Mouse (Mus musculus) intestine, embryonic 15.5 days (tissue): ENCODE measurements at regions not wholly inside any gene's neighbourhood (a gene's known extent, or its start where the extent isn't known, plus 50 kb on each side); places are given as distances from the start of the nearest gene placed in this dataset.

Experiments used
- ATAC-seq: fragments of 200-750 bp; cut with Nextera tagmentation; 2 replicates; pipeline ENCODE4 v1.8.0; 2017; ENCODE audit warnings: moderate TSS enrichment, moderate library complexity
- H3K27ac ChIP-seq: fragments of 300-500 bp; sonication (generic); 2 replicates; pipeline ENCODE4 v1.5.1; 2015; ENCODE audit warnings: mild to moderate bottlenecking, inconsistent platforms
- H3K27me3 ChIP-seq: fragments of 300-500 bp; sonication (generic); replicated peaks from 2 replicates; pipeline ENCODE4 v1.6.1; 2015; ENCODE audit warnings: inconsistent platforms
- H3K36me3 ChIP-seq: fragments of 300-500 bp; sonication (generic); 2 replicates; pipeline ENCODE4 v1.6.1; 2015; ENCODE audit warnings: inconsistent platforms
- H3K4me1 ChIP-seq: fragments of 300-500 bp; sonication (generic); replicated peaks from 2 replicates; pipeline ENCODE4 v1.6.1; 2015; ENCODE audit warnings: inconsistent platforms
- H3K4me2 ChIP-seq: fragments of 300-500 bp; sonication (generic); replicated peaks from 2 replicates; pipeline ENCODE4 v1.6.1; 2015; ENCODE audit warnings: mild to moderate bottlenecking, inconsistent platforms
- H3K4me3 ChIP-seq: fragments of 300-500 bp; sonication (generic); replicated peaks from 2 replicates; pipeline ENCODE4 v1.5.1; 2015; ENCODE audit warnings: inconsistent platforms
- H3K9ac ChIP-seq: fragments of 300-500 bp; sonication (generic); 2 replicates; pipeline ENCODE4 v1.6.1; 2015; ENCODE audit warnings: inconsistent platforms
- H3K9me3 ChIP-seq: fragments of 300-500 bp; sonication (generic); 2 replicates; pipeline ENCODE4 v1.6.1; 2016; ENCODE audit warnings: inconsistent platforms
- WGBS: fragments of 180-500 bp; shearing (Covaris S2); methylation state at CpG from one replicate; pipeline ENCODE4 v1.1.7; 2015; 5-methylcytosine and 5-hydroxymethylcytosine counted together

DNA sequence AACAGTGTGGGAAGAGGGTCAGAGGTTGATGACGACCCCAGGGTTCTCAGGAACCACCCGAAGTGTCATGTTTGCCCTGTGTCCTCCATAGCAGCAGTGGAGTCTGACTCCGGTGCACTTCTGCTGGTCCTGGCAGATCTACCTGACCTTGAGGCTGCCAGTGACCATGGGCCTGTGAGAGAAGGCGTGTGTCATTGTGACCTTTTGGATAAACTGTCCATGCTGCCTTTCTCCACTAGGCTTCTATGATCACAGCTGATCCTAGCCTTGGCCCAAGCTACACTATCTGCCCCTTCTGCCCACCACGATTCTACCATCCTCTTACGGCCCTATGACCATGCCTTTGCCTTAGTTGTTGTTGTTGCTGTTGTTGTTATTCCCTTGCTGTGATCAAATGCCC is 163.2 kb upstream of the Fstl4 start:
- WGBS, result 79% methylated on average over 6 of the region's 6 CpGs
- no peak for ATAC-seq
- H3K4me2 ChIP-seq, result no peak overlapping the region

DNA sequence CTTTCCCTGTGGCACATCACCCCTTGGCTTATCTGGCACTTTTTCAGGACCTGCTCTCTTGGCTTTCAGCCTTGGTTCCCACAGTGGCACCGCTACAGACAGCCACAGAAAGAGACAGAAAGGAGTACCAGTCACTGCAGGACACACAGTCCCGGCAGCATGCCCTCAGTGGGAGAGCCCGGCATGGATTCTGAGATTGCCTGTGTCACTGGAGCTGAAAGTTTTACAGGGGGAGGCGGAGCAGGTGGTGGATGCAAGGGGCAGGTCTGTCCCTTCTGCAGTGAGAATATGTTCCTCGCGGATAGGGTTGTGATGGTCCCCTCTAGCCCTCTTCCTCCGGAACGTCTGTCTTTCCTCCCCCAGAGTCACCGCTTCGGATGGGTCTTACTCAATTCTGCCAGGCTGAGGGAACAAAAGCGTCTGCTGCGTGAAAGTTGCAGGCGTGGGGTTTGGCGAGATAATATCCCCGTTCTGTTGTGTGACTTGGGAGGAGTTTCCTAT is 162.3 kb upstream of the Fstl4 start:
- ATAC-seq, result no peak
- Histone ChIP-seq H3K27ac (no peak overlapping the region), H3K4me2 (no peak overlapping the region), H3K36me3 (no peaks in the 10 kb centered on the region), H3K9ac (no peak overlapping the region), H3K4me3 (no peak overlapping the region), H3K9me3 (no peaks in the 10 kb centered on the region), H3K4me1 (no peaks in the 10 kb centered on the region), H3K27me3 (no peaks in the 10 kb centered on the region)
- WGBS, result 80% methylated on average over 15 of the region's 15 CpGs

More for the DNA sequence above, 163.2 kb upstream of the Fstl4 start:
- no peak overlapping the region for H3K27ac ChIP-seq
- no peaks in the 10 kb centered on the region for H3K27me3 ChIP-seq
- H3K4me3 ChIP-seq, result no peak overlapping the region
- no peaks in the 10 kb centered on the region for H3K36me3 ChIP-seq
- H3K9ac ChIP-seq, result no peak overlapping the region
- H3K4me1 ChIP-seq, result no peaks in the 10 kb centered on the region
- no peaks in the 10 kb centered on the region for H3K9me3 ChIP-seq

DNA sequence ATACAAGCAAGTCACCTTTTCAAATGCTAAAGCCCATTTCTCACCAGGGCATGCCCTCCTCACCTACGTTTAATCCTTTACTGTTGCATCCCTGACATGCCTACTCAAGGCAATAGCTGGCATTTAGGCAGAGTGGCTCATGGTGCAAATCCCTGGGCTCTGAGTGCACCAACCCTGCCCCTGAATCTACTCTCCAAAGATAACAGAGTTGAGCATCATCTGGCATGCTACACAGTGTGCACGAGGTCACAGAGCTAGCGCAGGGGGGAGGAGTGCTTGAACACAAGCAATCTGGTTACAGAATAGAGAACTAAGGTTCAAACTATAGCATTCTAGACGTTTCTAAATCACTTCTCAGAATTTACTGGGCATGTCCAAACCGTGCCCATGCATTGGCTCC is 161.6 kb upstream of the Fstl4 start:
- Histone ChIP-seq H3K27me3 (no peaks in the 10 kb centered on the region), H3K4me2 (no peak overlapping the region), H3K4me3 (no peak overlapping the region), H3K27ac (no peak overlapping the region), H3K9ac (no peak overlapping the region), H3K9me3 (no peaks in the 10 kb centered on the region), H3K36me3 (no peaks in the 10 kb centered on the region), H3K4me1 (no peaks in the 10 kb centered on the region)
- no peak for ATAC-seq
- 68% methylated on average over 5 of the region's 5 CpGs for WGBS

DNA sequence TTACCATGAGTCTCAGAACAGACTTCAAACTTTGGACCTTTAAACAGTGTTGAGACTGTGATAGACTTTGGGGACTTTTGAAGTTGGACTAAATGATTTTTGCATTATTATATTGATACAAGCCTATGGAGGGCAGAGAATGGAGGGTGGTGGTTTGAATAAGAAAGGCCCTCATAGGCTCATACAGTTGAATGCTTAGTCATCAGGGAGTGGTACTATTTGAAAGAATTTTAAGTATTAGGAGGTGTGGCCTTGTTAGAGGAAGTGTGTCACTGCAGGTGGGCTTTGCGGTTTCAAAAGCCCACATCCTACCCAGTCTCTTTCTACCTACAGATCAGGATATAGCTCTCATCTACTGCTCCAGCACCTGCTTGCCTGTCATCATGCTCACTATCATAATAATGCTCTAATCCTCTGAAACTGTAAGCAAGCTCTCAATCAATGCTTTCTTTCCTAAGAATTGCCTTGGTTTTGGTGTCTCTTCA is 153.7 kb upstream of the Fstl4 start:
- H3K4me2 ChIP-seq, result no peak overlapping the region
- 100% methylated on average over 1 of the region's 1 CpGs for WGBS
- H3K4me3 ChIP-seq, result no peak overlapping the region
- H3K27ac ChIP-seq, result no peak overlapping the region
- H3K9me3 ChIP-seq, result no peaks in the 10 kb centered on the region
- ATAC-seq, result no peak
- no peaks in the 10 kb centered on the region for H3K27me3 ChIP-seq
- no peak overlapping the region for H3K9ac ChIP-seq
- H3K4me1 ChIP-seq, result no peaks in the 10 kb centered on the region
- no peaks in the 10 kb centered on the region for H3K36me3 ChIP-seq

DNA sequence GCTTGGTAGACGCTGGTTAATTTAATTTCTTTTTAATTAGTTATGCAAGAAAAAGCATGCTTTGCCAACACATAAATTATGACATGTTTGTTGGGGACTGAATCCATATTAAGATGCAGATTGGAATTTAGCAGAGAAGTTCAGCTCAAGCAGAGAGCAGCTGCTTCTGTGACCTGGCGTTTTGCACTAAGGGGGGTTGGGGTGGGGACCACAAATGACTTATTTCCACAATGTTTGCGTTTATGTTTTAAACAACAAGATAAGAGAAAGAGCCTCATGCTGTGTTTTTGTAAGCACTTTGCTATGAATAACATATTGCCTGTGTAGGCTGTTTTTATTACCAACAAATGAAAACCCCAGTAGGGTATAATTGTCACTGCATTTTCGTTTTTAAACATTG is 148.8 kb upstream of the Fstl4 start:
- Histone ChIP-seq H3K4me3 (no peak overlapping the region), H3K4me1 (no peaks in the 10 kb centered on the region), H3K9ac (no peak overlapping the region), H3K9me3 (no peaks in the 10 kb centered on the region), H3K27me3 (no peaks in the 10 kb centered on the region), H3K36me3 (no peaks in the 10 kb centered on the region), H3K4me2 (no peak overlapping the region), H3K27ac (no peak overlapping the region)
- 61% methylated on average over 4 of the region's 4 CpGs for whole genome bisulfite sequencing
- no peak for ATAC-seq

DNA sequence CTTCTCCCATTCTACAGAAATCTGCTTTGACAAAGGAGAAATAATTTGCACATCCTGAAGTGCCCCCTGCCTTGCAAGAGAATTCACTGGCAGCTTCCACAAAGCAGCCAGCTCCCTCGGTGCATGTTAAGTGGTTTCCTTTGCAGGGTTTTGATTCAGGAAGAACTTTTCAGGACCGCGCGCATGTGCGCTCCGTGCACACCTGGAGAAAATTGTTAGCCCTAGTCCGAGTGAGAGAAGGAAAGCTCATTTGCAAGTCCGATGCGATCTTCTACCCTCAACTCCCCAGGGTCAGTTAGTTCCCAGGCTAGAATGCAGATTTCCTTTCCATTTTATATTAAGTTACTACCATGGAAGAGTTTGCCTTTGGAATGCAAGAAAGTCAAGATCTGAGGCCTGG is 145.8 kb upstream of the Fstl4 start:
- Histone ChIP-seq H3K9me3 (no peaks in the 10 kb centered on the region), H3K4me3 (no peak overlapping the region), H3K9ac (no peak overlapping the region), H3K4me1 (no peaks in the 10 kb centered on the region), H3K4me2 (no peak overlapping the region), H3K36me3 (no peaks in the 10 kb centered on the region), H3K27ac (no peak overlapping the region), H3K27me3 (no peaks in the 10 kb centered on the region)
- ATAC-seq, result no peak
- WGBS, result 71% methylated on average over 9 of the region's 9 CpGs

DNA sequence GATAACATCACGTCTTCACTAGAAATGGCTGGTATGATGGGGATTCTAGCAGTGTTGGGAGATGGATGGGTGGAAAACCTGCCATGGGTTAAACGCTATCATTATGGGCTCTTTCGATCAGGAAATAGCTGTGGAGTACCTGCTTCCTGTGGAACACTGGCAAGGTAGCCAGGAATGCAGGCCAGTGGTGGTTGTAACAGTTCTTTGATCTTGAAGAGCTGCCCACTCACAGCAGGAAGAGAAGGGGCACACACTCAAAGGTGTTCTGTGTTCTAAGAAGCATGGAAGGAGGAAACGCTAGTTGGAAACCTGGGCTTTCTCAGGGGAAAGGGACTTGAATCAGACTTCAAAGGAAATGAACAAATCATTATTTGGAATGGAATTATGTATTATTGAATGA is 141.6 kb upstream of the Fstl4 start:
- H3K9me3 ChIP-seq, result no peaks in the 10 kb centered on the region
- H3K4me2 ChIP-seq, result no peak overlapping the region
- no peaks in the 10 kb centered on the region for H3K36me3 ChIP-seq
- no peak overlapping the region for H3K27ac ChIP-seq
- no peak overlapping the region for H3K9ac ChIP-seq
- 51% methylated on average over 4 of the region's 4 CpGs for WGBS
- H3K27me3 ChIP-seq, result no peaks in the 10 kb centered on the region
- no peak for ATAC-seq
- H3K4me1 ChIP-seq, result no peaks in the 10 kb centered on the region
- no peak overlapping the region for H3K4me3 ChIP-seq

DNA sequence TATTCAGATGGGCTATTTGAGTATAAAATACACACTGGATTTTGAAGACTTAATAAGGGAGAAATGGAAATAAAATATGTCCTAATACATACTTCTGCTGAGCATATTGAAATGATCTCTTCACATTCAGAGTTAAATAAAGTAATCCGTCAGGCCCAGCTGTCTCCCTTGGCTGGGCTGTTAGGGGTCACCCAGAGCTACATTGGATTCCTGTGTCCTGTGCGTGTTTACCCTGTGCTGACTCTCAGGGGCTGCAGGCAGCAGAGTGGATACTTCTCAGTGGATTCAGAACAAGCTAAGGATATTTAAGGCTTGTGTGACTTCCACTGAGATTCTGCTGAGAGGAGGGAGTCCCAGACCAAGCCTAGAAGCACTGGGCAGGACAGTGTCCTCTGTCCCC is 135.6 kb upstream of the Fstl4 start:
- H3K27me3 ChIP-seq, result no peaks in the 10 kb centered on the region
- no peak for ATAC-seq
- no peak overlapping the region for H3K9ac ChIP-seq
- H3K4me1 ChIP-seq, result no peaks in the 10 kb centered on the region
- 63% methylated on average over 2 of the region's 2 CpGs for WGBS
- H3K9me3 ChIP-seq, result no peaks in the 10 kb centered on the region
- H3K4me3 ChIP-seq, result no peak overlapping the region
- no peak overlapping the region for H3K27ac ChIP-seq
- no peak overlapping the region for H3K4me2 ChIP-seq
- H3K36me3 ChIP-seq, result no peaks in the 10 kb centered on the region

DNA sequence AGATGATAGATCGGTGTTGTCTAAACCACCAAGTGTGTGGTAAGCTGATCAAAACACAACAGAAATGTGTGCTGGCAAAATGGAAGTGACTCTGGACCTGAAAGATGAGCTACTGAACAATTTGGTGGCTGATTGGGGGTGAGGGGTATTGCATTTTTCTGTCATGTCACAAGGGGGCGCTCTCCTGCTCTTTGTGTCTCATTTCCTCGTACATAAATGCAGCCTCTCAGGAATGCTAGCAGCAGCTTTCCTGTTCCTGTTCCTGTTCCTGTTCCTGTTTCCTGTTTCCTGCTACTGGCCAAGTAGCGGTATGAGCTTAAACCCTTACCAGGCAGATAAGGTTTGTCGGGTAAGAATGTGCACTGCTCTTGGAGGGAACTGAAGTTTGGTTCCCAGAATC is 134.7 kb upstream of the Fstl4 start:
- no peaks in the 10 kb centered on the region for H3K27me3 ChIP-seq
- H3K9ac ChIP-seq, result no peak overlapping the region
- no peak overlapping the region for H3K4me2 ChIP-seq
- H3K4me1 ChIP-seq, result no peaks in the 10 kb centered on the region
- no peaks in the 10 kb centered on the region for H3K9me3 ChIP-seq
- WGBS, result 56% methylated on average over 5 of the region's 5 CpGs
- no peaks in the 10 kb centered on the region for H3K36me3 ChIP-seq
- ATAC-seq, result no peak
- H3K4me3 ChIP-seq, result no peak overlapping the region
- H3K27ac ChIP-seq, result no peak overlapping the region

DNA sequence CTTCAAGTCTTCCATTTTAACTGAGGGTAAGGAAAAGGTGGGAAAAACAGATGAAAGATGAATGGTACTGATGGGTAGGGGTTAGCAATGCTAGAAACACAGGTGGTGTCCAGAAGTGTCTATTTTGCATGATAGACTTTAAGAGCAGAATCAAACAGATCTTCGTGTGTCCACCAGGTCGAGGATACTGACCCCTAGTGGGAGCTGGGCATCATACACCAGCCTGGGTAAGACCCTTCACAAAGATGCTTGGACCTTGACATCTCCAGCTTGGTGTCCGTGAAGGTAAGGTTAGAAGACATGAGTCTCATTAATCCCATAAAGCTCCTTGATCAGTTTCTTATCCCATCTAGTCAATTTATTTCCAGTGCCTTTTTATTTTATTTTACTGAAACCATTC is 132.9 kb upstream of the Fstl4 start:
- H3K36me3 ChIP-seq, result no peaks in the 10 kb centered on the region
- H3K9ac ChIP-seq, result no peak overlapping the region
- no peaks in the 10 kb centered on the region for H3K27me3 ChIP-seq
- H3K4me2 ChIP-seq, result no peak overlapping the region
- 49% methylated on average over 3 of the region's 3 CpGs for WGBS
- no peak for ATAC-seq
- H3K4me3 ChIP-seq, result no peak overlapping the region
- no peaks in the 10 kb centered on the region for H3K4me1 ChIP-seq
- no peaks in the 10 kb centered on the region for H3K9me3 ChIP-seq
- no peak overlapping the region for H3K27ac ChIP-seq

DNA sequence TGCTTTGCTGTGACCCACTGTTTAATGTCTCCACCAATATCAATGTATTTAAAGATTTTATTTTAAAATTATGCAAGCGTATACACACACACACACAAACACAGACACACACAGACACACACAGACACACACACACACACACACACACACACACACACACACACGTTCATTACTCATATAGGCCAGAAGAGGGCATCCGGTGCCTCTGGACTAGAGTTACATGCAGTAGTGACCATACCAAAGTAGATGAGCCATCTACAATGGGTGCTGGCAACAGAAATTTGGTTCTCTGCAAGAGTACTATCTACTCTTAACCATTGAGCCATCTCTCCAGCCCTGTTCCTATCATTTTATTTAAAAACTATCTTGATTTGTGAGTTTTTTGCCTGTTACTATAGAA is 130.2 kb upstream of the Fstl4 start:
- Histone ChIP-seq H3K9me3 (no peaks in the 10 kb centered on the region), H3K9ac (no peak overlapping the region), H3K4me3 (no peak overlapping the region), H3K27me3 (no peaks in the 10 kb centered on the region), H3K4me1 (no peaks in the 10 kb centered on the region), H3K36me3 (no peaks in the 10 kb centered on the region), H3K27ac (no peak overlapping the region), H3K4me2 (no peak overlapping the region)
- no peak for ATAC-seq
- 65% methylated on average over 3 of the region's 3 CpGs for WGBS

DNA sequence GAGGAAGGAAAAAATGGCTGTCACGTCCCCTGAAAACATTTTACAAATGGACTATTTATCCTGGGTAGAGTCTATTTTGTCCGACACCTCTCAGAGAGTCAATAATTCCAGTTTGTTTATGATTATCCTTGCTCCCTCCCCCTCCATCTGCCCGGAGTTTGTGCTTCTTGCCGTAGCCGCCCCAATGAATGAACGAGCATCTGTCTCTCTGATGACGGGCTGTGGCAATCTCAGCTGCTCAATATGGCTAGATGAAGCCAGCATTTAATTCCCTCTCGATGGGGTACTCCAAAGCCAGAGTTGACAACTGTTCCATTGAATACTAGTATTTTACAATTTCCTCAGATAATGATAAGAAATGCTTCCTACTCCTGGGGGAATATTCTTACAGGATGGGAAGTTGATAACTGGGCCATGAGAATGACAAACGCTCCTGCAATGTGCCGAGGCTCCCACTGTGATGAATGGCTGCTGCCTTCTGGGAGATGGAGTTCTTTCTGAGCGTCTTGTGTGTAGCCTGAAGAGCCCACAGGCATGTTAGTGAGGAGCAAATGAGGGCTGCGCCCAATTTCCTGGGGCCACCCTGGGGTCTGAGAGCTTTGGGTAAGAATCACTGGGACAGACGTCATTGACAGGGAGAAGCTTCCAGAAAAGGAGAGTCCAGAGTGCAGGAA is 128.6 kb upstream of the Fstl4 start:
- 58% methylated on average over 13 of the region's 13 CpGs for WGBS
- H3K36me3 ChIP-seq, result no peaks in the 10 kb centered on the region
- H3K4me3 ChIP-seq, result no peak overlapping the region
- H3K9ac ChIP-seq, result no peak overlapping the region
- no peaks in the 10 kb centered on the region for H3K4me1 ChIP-seq
- no peaks in the 10 kb centered on the region for H3K9me3 ChIP-seq
- no peak for ATAC-seq
- H3K27ac ChIP-seq, result no peak overlapping the region
- no peaks in the 10 kb centered on the region for H3K27me3 ChIP-seq
- H3K4me2 ChIP-seq, result no peak overlapping the region

DNA sequence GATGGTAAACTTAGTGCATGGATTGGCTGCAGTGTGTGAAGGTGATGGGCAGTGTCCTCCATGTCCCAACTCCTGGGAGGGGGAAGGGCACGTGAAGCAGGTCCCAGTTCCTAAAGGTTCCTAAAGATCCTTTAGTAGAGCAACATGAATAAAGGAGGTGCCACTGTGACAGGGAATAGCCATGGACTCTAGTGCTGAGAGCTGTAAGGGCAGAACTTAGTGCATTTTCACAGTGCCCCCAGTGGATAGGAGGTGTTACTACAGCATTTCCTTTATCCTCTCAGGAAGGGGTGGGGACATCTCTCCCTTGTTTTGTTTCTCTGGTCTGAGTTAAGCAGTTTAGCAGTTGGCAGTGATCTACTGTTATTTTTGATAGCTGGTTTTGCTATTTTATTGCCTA is 125.5 kb upstream of the Fstl4 start:
- Histone ChIP-seq H3K27ac (no peak overlapping the region), H3K27me3 (no peaks in the 10 kb centered on the region), H3K4me3 (no peak overlapping the region)

More for the DNA sequence above, 125.5 kb upstream of the Fstl4 start:
- Histone ChIP-seq H3K9me3 (no peaks in the 10 kb centered on the region), H3K4me1 (no peaks in the 10 kb centered on the region; the same call in 1 of the 2 replicates), H3K4me2 (no peak overlapping the region), H3K36me3 (no peaks in the 10 kb centered on the region), H3K9ac (no peak overlapping the region)
- WGBS, result 93% methylated on average over 1 of the region's 1 CpGs
- ATAC-seq, result no peak
